Mouse (Mus musculus) lung, embryonic 16.5 days (tissue): ENCODE results near the gene Grcc10. TPM values are rescaled to one million over a fixed set of nuclear protein-coding genes. Genes with fewer than 3 reads are reported as not detected.

Source experiments
- ATAC-seq: fragments of 200-750 bp; cut with Nextera tagmentation; 2 replicates; pipeline ENCODE4 v1.8.0; 2017; ENCODE audit warnings: low read depth, mild to moderate bottlenecking, moderate library complexity
- H3K27ac ChIP-seq: fragments of 300-500 bp; sonication (generic); 2 replicates; pipeline ENCODE4 v1.5.1; 2014; ENCODE audit warnings: mild to moderate bottlenecking, control low read depth, low read length
- H3K27me3 ChIP-seq: fragments of 300-500 bp; sonication (generic); 2 replicates; pipeline ENCODE4 v1.6.1; 2014; ENCODE audit warnings: low read depth, low read length, mixed read lengths; ENCODE audit not compliant: control insufficient read depth, insufficient read depth
- H3K36me3 ChIP-seq: fragments of 300-500 bp; sonication (generic); 2 replicates; pipeline ENCODE4 v1.6.1; 2014; ENCODE audit warnings: low read length; ENCODE audit not compliant: control insufficient read depth, insufficient read depth
- H3K4me1 ChIP-seq: fragments of 300-500 bp; sonication (generic); replicated peaks from 2 replicates; pipeline ENCODE4 v1.6.1; 2014; ENCODE audit warnings: low read length, mixed read lengths; ENCODE audit not compliant: control insufficient read depth, insufficient read depth
- H3K4me2 ChIP-seq: fragments of 300-500 bp; sonication (generic); 2 replicates; pipeline ENCODE4 v1.6.1; 2014; ENCODE audit warnings: low read depth, low read length, control low read depth
- H3K4me3 ChIP-seq: fragments of 300-500 bp; sonication (generic); 2 replicates; pipeline ENCODE4 v1.5.1; 2014; ENCODE audit warnings: mild to moderate bottlenecking, low read length, control low read depth
- H3K9ac ChIP-seq: fragments of 300-500 bp; sonication (generic); 2 replicates; pipeline ENCODE4 v1.6.1; 2014; ENCODE audit warnings: low read length, control low read depth
- H3K9me3 ChIP-seq: fragments of 300-500 bp; sonication (generic); 2 replicates; pipeline ENCODE4 v1.6.1; 2016; ENCODE audit warnings: low read length; ENCODE audit not compliant: control insufficient read depth
- WGBS: fragments of 180-500 bp; shearing (Covaris S2); extraction: QIAGEN DNeasy Blood & Tissue Kit; methylation state at CpG from one replicate; pipeline ENCODE4 v1.1.7; 2014; 5-methylcytosine and 5-hydroxymethylcytosine counted together
- polyA plus RNA-seq: library from polyadenylated mRNA; unstranded; fragments of >200 nt; fragmentation: Nextera tagmentation; extraction: Ambion mirVana; gene quantifications from 2 replicates; pipeline ENCODE4 v1.2.1, GENCODE M21; 2015

Gene Grcc10
- polyA plus RNA-seq, 1 experiment from 2014 or later = 430 TPM

- Histone ChIP-seq H3K4me2 (peak within 1 kb of the TSS; percentile 81), H3K27me3 (peaks cover 2% of the 10 kb centered on the region; the same call in 1 of the 2 replicates), H3K27ac (no peak within 1 kb of the TSS), H3K36me3 (no peaks in the 10 kb centered on the region), H3K9me3 (no peaks in the 10 kb centered on the region), H3K4me1 (peaks cover 9% of the 10 kb centered on the region; the same call in 1 of the 2 replicates), H3K4me3 (peak within 1 kb of the TSS; percentile 51), H3K9ac (peak within 1 kb of the TSS; percentile 59)
- ATAC-seq = peak; percentile 58
- WGBS = 2% methylated on average over 23 of the region's 23 CpGs
These were observed 38.2 kb upstream of the Grcc10 start, which contains the start of gene Lrrc23 for GRCm38 (mm10) chr6:124779222-124779983. Gene Lrrc23 (minus strand): TSS chr6:124779727.

- Histone ChIP-seq H3K4me3 (no peak overlapping the region), H3K4me2 (no peak overlapping the region), H3K27ac (no peak overlapping the region), H3K9me3 (no peaks in the 10 kb centered on the region), H3K27me3 (peaks cover 3% of the 10 kb centered on the region), H3K9ac (no peak overlapping the region), H3K36me3 (no peaks in the 10 kb centered on the region), H3K4me1 (peaks cover 12% of the 10 kb centered on the region; the same call in 1 of the 2 replicates)
- no peak for ATAC-seq
- 80% methylated on average over 15 of the region's 15 CpGs for WGBS
These were observed 29.3 kb upstream of the Grcc10 start for GRCm38 (mm10) chr6:124770511-124770910.

- Histone ChIP-seq H3K9ac (no peak overlapping the region; the same call in 1 of the 2 replicates), H3K4me1 (peaks cover 12% of the 10 kb centered on the region; the same call in 1 of the 2 replicates), H3K4me3 (peak overlapping the region; percentile 56; the same call in 1 of the 2 replicates), H3K27ac (no peak overlapping the region), H3K9me3 (no peaks in the 10 kb centered on the region), H3K4me2 (peak overlapping the region; percentile 95), H3K27me3 (peaks cover 3% of the 10 kb centered on the region), H3K36me3 (no peaks in the 10 kb centered on the region)
- 49% methylated on average over 7 of the region's 7 CpGs for WGBS
- no peak for ATAC-seq
These were observed 28.8 kb upstream of the Grcc10 start for GRCm38 (mm10) chr6:124770013-124770412.

- Histone ChIP-seq H3K4me2 (peak within 1 kb of the TSS; percentile 95), H3K27me3 (peaks cover 3% of the 10 kb centered on the region), H3K27ac (no peak within 1 kb of the TSS), H3K9me3 (no peaks in the 10 kb centered on the region), H3K36me3 (no peaks in the 10 kb centered on the region), H3K9ac (peak within 1 kb of the TSS; percentile 69), H3K4me1 (peaks cover 12% of the 10 kb centered on the region; the same call in 1 of the 2 replicates), H3K4me3 (peak within 1 kb of the TSS; percentile 56)
- 1% methylated on average over 54 of the region's 54 CpGs for WGBS
- ATAC-seq = peak; percentile 79
These were observed 28.1 kb upstream of the Grcc10 start, which contains the start of gene Eno2 for GRCm38 (mm10) chr6:124769101-124769765. Gene Eno2 (minus strand): TSS chr6:124769673.

GRCm38 (mm10) chr6:124768704-124769044 is 27.5 kb upstream of the Grcc10 start:
- Histone ChIP-seq H3K4me3 (peak overlapping the region; percentile 56), H3K9me3 (no peaks in the 10 kb centered on the region), H3K4me2 (peak overlapping the region; percentile 95), H3K27ac (no peak overlapping the region), H3K4me1 (peaks cover 12% of the 10 kb centered on the region; the same call in 1 of the 2 replicates), H3K9ac (peak overlapping the region; percentile 69), H3K27me3 (peaks cover 3% of the 10 kb centered on the region), H3K36me3 (no peaks in the 10 kb centered on the region)
- ATAC-seq = no peak
- 6% methylated on average over 9 of the region's 9 CpGs for WGBS

- H3K9me3 ChIP-seq = no peaks in the 10 kb centered on the region
- H3K4me3 ChIP-seq = peak overlapping the region; percentile 56
- H3K27ac ChIP-seq = no peak overlapping the region
- no peaks in the 10 kb centered on the region for H3K36me3 ChIP-seq
- peak overlapping the region; percentile 95 for H3K4me2 ChIP-seq
- H3K27me3 ChIP-seq = peaks cover 3% of the 10 kb centered on the region
- no peak for ATAC-seq
- H3K4me1 ChIP-seq = peaks cover 12% of the 10 kb centered on the region; the same call in 1 of the 2 replicates
- 23% methylated on average over 19 of the region's 19 CpGs for WGBS
- H3K9ac ChIP-seq = 0 out of 2 replicates have a peak overlapping the region, but pooled peaks have one; percentile 15
These were observed 26.9 kb upstream of the Grcc10 start for GRCm38 (mm10) chr6:124767920-124768703.

- H3K9me3 ChIP-seq = no peaks in the 10 kb centered on the region
- H3K27me3 ChIP-seq = peaks cover 3% of the 10 kb centered on the region
- no peaks in the 10 kb centered on the region for H3K36me3 ChIP-seq
- ATAC-seq = no peak
- no peak overlapping the region for H3K9ac ChIP-seq
- H3K4me3 ChIP-seq = no peak overlapping the region
- peaks cover 12% of the 10 kb centered on the region; the same call in 1 of the 2 replicates for H3K4me1 ChIP-seq
- H3K4me2 ChIP-seq = no peak overlapping the region
- WGBS = 57% methylated on average over 4 of the region's 4 CpGs
- no peak overlapping the region for H3K27ac ChIP-seq
These were observed 26.4 kb upstream of the Grcc10 start for GRCm38 (mm10) chr6:124767536-124767919.

GRCm38 (mm10) chr6:124765951-124766350 is 24.8 kb upstream of the Grcc10 start:
- peaks cover 12% of the 10 kb centered on the region; the same call in 1 of the 2 replicates for H3K4me1 ChIP-seq
- no peak for ATAC-seq
- H3K4me3 ChIP-seq = no peak overlapping the region
- H3K9me3 ChIP-seq = no peaks in the 10 kb centered on the region
- H3K27me3 ChIP-seq = peaks cover 3% of the 10 kb centered on the region
- H3K4me2 ChIP-seq = no peak overlapping the region
- 82% methylated on average over 7 of the region's 7 CpGs for WGBS
- H3K9ac ChIP-seq = no peak overlapping the region
- H3K27ac ChIP-seq = no peak overlapping the region
- no peaks in the 10 kb centered on the region for H3K36me3 ChIP-seq
